Mouse (Mus musculus) hindlimb bud, embryonic 11.5 days (tissue): ENCODE measurements around the gene Gm17606.

ENCODE experiments used
- DNase-seq: peaks from one replicate; pipeline ENCODE4 v3.0.0-alpha.2; 2012; ENCODE audit warnings: low read depth, low spot score; ENCODE audit errors: extremely low spot score

The Gm17606 gene

DNA sequence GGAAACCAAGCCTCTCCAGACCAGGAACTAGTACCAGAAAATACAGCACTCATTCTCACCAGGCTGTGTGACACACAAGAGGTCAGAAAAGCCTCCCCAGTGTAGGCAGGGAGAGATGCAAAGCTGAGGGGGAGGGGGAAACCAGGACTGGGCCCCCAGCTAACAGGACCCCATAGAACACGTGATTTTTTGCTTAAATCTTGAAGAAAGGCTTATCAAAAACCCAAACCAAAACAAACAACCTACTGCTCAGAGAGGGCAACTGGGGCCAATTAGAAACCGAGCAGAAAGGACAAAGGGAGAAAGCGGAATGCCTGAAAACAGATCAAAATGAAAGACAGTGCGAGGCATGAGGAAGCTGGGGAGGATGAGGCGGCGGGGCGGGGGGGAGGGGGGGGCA, 12.0 kb downstream of the Gm17606 start:
- no peak for DNase-seq

DNA sequence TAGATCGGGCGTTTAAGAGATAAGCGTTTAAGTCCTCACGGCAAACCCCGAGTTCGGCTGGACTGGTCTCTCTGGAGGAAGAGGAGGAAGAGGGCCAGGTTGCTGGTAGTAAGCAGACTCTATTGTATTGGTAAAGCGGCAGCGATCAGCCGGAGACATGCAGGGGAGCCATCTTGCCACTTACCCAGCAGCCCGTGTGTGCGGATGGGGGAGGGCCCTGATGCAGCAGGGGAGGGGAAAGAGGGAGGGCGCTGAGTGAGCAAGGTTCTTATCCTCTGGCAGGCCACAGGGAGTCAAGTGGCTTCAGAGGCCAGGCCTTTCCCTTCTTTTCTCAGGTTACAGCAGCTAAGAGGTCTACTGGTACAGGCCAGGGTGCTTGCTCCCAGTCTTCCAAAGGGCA, 12.7 kb downstream of the Gm17606 start:
- peak; percentile 68 for DNase-seq

DNA sequence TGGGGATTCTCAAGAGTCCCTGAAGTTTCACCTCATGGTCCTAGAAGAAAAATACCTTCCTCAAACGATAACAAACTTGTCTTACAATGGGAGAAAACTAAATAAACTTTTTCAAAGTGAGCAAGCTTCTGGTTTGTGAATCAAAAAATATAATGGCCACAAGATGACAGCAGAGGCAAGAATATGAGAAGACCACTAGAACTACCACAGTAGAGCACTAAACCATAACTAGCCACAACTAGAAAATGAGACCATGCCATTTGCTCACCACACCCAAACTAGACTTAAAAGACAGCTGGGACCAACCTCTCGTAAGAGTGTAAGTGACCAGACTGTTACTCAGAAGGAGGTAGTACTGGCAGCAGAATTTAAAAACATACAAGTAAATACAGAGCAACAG, 19.3 kb downstream of the Gm17606 start:
- DNase-seq = no peak

DNA sequence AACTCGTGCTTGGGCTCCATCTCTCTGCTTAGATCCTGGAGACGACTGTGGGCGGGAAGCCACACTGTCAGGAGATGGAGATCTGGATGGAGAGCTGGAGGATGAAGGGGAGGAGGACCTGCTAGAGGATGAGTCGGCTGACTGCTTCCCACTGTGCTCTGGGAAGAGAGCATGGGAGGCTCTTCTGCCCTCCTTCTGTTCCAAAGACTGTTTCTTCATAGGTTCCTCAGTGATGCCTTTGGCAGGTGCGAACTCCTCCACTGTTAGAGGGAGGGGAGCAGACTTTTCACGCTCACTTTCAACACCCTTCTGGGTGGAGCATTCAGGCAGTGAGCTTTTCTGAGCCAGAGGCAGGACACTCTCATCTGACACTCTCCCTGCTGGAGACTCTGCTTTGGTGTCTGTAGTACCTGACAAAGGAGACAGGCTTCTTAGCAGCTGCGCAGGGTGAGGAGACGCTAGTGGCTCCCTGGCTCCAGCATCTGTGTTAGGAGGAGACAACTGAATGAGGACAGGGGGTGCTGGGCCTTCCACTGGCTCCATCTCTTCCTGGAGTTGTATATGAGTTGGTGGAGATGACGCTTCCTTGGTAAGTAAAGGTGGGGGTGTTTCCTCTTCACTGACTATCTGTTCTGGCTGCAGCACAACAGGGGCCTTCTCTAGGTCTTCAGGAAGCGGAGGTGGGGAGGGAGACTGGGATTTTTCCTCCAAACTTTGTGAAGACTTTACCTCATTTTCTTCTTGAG, 23.9 kb downstream of the Gm17606 start:
- no peak for DNase-seq

DNA sequence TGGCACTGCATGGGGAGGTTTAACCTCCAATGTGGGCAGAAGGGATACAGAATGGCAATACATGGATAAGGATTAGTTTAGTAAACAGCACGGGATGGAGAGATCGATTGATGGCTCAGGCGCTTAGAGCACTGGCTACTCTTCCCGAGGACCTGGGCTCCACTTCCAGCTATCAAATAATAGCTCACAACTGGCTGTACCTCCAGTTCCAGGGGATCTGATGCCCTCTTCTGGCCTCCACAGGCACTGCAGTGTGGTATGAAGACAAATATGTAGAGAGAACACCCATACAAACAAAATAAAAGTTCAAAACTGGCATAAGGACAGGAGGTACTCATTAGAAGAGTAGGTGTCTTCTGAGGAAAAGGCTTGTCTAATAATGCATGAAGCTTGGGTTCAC, 28.6 kb downstream of the Gm17606 start:
- no peak for DNase-seq

DNA sequence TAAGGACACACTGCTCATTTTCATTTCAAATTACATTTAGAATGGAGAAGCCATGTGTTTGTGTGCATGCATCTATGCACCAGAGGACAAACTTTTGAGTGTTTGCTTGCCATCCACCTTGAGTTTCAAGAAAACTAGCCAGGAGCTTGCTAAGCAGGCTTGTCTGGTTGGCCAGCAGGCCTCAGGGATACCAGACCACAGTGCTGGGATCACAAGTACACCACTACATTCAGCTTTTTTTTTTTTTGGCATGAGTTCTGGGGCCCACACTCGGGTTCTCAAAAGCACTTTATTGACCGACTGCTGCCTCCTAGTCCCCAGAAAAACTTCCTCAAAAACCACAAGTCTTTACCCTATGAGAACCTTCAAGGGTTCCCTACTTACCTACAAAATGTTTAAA, 33.6 kb downstream of the Gm17606 start:
- no peak for DNase-seq

DNA sequence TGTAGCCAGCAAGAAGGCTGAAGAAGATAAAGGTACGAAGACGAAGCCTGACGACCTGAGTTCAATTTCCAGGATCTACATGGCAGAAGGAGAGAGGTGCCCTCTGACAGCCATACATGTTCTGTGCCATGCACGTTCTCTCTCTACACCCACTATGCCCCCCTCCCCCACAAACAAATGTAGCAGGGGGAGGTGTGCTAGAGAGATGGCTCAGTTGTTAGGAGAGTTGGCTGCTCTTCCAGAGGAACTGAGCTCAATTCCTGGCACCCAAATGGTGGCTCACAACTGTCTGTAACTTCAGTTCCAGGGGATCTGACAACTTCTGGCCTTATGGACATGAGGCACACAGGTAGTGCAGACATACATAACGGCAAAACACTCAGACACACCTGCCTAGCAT, 35.5 kb downstream of the Gm17606 start:
- no peak for DNase-seq

DNA sequence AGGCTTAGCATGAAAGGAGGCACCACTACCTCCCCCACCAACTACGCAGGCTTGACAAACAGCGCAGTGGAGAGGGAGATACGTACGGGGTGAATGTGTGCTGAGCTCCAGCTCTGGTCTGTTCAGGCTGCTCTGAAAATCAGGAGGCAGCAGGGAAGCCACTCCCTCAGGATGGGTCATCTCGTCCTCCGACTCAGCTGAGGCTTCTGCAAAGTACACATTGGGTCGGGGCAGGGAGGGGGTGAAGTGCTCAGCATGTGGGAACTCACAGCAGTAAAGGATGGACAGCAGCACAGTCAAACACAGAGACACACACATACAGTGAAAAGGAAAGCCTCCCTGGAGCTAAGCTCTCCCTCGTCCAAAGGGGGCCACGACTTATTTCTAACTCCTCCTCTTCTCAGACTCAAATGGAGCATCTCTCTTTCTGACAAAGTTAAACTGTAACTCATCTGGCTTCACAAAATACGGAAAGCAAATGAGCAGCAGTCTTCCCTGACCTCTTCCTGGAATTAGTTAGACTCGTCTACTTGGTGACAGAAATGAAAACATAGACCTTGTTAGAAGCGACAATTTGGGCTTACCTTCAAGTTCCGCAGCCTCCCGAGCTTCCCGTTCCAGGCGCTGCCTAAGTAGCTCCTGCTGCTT, 38.0 kb downstream of the Gm17606 start:
- no peak for DNase-seq

DNA sequence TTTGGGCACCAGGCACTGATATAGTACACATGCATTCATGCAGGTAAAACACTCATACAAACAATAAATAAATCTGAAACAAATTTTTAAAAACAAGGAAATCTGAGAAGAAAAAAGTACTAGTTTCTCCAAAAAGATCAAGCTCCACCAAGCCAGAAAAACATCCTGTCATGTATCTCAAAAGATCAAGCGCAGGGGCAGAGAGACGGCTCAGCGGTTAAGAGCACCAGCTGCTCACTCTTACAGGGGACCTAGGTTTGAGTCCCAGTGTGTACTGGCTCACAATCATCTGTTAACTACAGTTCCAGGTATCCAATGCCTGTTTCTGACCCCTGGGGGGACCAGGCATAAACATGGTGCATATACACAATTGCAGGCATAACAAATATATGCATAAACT, 41.6 kb downstream of the Gm17606 start:
- DNase-seq = no peak

DNA sequence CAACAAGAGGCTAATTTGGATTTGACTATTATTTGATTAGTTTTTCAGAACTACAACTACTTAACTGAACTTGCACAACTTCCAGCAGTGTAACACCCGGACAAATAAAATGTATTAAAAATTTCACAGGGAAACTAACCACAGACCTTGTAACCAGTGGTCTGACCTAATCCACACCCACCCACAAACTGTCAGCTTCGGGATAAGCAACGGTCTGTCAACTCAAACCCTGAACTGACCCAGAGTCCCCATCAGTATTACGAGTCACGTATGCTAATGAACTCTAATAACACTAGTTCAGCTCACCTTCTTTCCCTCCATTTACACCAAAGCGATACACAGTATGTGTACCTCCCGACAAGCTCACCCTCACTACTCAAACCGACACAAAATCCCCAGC, 44.7 kb downstream of the Gm17606 start:
- no peak for DNase-seq

DNA sequence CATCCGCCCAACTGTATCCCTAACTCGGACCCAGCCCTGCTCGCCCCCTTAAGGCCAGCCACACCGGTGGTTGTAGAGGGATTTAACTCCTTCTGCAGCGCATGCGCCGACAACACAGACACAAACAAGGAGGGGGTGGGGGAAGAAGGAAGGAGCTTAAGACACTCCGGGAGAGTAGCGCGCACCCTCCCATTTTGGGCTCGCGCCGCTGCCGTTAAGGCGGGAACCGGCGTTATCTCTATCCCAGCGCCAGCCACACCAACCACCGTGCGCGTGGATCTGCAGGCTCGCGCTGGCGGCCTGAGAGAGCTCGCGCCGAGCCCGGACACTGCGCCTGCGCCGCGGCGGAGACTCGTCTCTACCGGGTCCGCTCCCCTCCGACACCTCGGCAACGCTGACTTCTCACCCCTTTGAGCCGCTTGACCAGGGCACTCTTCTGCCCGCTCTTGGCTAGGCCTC, 45.3 kb downstream of the Gm17606 start, which contains the start of gene 1700123O20Rik:
TSS of gene 1700123O20Rik (plus strand) at position 154 of the 459 bp plus-strand sequence.
- DNase-seq = peak; percentile 58

DNA sequence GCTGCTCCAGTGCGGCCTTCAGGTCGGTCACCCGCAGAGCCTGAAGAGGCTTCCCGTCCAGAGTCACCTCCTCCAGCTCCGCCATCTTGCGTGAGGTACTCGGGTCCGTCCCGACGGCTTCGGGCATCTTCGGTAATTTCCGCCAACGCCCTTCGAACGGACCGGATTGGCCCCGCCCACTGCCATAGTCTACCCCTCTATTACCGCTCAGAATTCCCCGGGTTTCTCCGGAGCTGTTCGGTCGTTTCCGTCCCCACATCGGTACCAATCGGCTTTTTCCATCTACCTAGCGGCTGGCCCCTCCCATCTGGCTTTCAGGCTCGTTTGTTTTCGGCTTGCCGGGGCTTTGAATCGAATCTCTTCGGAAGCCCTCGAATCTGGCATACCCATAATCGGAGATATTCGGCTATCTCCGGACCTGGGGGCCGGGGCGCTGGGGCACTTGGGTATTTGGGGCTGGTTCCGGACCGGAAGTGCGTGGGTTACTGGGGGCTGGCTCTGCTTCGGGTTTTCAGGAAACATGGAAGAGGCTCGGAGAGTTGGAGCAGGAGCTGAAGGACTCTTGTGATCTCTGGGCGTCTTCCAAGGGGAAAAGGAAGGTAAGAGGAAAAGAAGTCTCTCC, 45.9 kb downstream of the Gm17606 start, which contains the start of gene Acin1:
TSS of gene Acin1 (minus strand) at position 410 of the 622 bp plus-strand sequence.
- DNase-seq = peak; percentile 99

DNA sequence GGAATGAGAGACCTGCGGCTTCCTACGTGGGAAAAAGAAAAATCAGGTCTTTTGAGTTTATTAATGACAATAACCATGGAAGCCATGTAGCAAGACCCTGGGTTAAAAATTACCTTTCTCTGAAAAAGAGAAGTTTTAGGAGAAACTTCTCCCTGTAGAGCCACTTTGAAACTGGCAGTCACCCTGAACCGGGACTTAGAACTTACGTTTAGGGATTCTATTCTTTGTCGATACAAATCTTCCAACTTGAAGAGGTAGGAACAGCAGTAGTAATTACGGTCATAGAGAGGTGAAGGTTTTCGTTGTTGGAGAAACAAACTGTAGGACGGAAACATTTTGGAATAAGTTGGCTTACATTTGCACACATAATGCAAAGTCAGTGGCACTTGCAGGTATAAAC, 46.5 kb downstream of the Gm17606 start:
- no peak for DNase-seq

DNA sequence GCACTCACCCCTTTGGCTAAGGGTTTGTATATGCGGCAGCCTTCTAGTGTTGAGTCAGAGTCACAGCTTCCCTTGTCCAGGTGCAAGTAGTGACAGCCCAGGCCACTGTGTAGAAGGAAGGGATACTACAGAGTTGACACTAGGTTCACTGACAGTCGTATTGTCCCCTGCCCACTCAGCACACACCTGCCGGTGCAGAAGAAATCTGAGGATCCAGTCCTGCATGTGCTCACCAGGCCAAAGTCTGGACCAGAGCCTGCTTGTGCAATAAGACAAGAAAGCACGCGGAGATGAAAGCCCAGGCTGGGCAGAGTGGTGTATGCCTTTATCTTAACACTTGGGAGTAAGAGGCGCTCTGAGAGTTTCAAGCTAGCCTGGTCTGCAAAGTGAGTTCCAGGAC, 54.3 kb downstream of the Gm17606 start:
- no peak for DNase-seq

DNA sequence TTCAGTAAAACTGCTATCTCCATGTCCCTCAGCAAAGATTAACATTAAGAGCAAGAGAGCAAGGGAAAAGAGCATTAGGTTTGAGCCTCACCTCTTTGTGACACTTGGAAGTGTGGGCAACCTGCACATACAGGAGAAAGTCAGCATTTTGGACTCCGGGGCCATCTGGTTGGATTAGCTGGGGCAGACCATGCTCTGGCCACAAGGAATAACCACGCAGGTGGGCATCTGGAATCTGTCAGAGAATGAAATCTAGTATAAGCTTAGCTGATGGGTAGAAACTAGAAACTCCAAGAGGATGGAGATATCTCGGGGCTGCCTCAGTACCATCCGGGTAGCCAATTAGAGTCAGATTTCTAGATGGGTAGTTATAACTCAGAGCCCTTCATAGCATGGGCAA, 56.0 kb downstream of the Gm17606 start:
- no peak for DNase-seq
